Mouse (Mus musculus) limb, embryonic 11.5 days (tissue): ENCODE measurements around the gene Xirp1. TPM values are rescaled to one million over a fixed set of nuclear protein-coding genes. Genes with fewer than 3 reads are reported as not detected.

ENCODE experiments used
- ATAC-seq: fragments of 200-750 bp; cut with Nextera tagmentation; 2 replicates; pipeline ENCODE4 v1.8.0; 2017; ENCODE audit warnings: low read depth; ENCODE audit not compliant: insufficient number of reproducible peaks, low FRiP score, low TSS enrichment
- DNase-seq: peaks from one replicate; pipeline ENCODE4 v3.0.0-alpha.2; 2015; ENCODE audit warnings: low spot score
- H3K27ac ChIP-seq: fragments of 300-500 bp; sonication (generic); replicated peaks from 2 replicates; pipeline ENCODE4 v1.5.1; 2014; ENCODE audit warnings: low read depth, mild to moderate bottlenecking, low read length
- H3K27me3 ChIP-seq: fragments of 300-500 bp; sonication (generic); 2 replicates; pipeline ENCODE4 v1.6.1; 2014; ENCODE audit warnings: mild to moderate bottlenecking, low read length, mixed read lengths; ENCODE audit not compliant: control insufficient read depth, insufficient read depth
- H3K36me3 ChIP-seq: fragments of 300-500 bp; sonication (generic); 2 replicates; pipeline ENCODE4 v1.6.1; 2014; ENCODE audit warnings: mild to moderate bottlenecking, low read length, moderate library complexity, mixed read lengths; ENCODE audit not compliant: control insufficient read depth, insufficient read depth
- H3K4me1 ChIP-seq: fragments of 300-500 bp; sonication (generic); 2 replicates; pipeline ENCODE4 v1.6.1; 2014; ENCODE audit warnings: low read length, mixed read lengths; ENCODE audit not compliant: control insufficient read depth, insufficient read depth
- H3K4me2 ChIP-seq: fragments of 300-500 bp; sonication (generic); 2 replicates; pipeline ENCODE4 v1.6.1; 2014; ENCODE audit warnings: low read depth, mild to moderate bottlenecking, moderate library complexity; ENCODE audit not compliant: severe bottlenecking
- H3K4me3 ChIP-seq: fragments of 300-500 bp; sonication (generic); 2 replicates; pipeline ENCODE4 v1.5.1; 2014; ENCODE audit warnings: low read depth, low read length
- H3K9ac ChIP-seq: fragments of 300-500 bp; sonication (generic); 2 replicates; pipeline ENCODE4 v1.6.1; 2014; ENCODE audit warnings: mild to moderate bottlenecking, low read length
- H3K9me3 ChIP-seq: fragments of 300-500 bp; sonication (generic); 2 replicates; pipeline ENCODE4 v1.6.1; 2016; ENCODE audit warnings: low read length; ENCODE audit not compliant: control insufficient read depth
- WGBS: fragments of 180-500 bp; shearing (Covaris S2); extraction: QIAGEN DNeasy Blood & Tissue Kit; methylation state at CpG from one replicate; pipeline ENCODE4 v1.1.7; 2014; 5-methylcytosine and 5-hydroxymethylcytosine counted together
- polyA plus RNA-seq: library from polyadenylated mRNA; unstranded; fragments of >200 nt; fragmentation: Nextera tagmentation; extraction: Ambion mirVana; gene quantifications from 2 replicates; pipeline ENCODE4 v1.2.1, GENCODE M21; 2014

The Xirp1 gene
- polyA plus RNA-seq, 1 experiment from 2014 or later = not detected

DNA sequence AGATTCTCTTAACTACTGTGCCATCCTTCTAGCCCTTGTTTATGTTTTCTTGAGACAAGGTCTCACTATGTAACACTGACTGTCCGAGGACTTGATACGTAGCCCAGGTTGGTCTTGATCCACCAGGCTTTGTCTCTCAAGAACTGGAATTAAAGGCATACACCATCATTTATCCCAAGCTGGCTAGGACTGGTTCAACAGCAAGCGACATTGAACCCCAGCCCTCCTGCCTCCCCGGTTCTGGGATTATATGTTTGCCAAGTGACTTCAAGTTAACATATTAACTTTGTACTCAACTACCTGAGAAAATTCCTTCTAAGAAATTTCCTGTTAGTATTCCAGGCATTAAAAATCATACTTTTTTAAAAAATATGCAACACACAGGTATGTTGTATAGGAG is 48.1 kb downstream of the Xirp1 start:
- no peaks in the 10 kb centered on the region for H3K9me3 ChIP-seq
- no peak for DNase-seq
- no peaks in the 10 kb centered on the region for H3K27me3 ChIP-seq
- no peak overlapping the region for H3K9ac ChIP-seq
- no peak overlapping the region for H3K4me3 ChIP-seq
- no peak overlapping the region for H3K27ac ChIP-seq
- no peak overlapping the region for H3K4me2 ChIP-seq
- peaks cover 27% of the 10 kb centered on the region for H3K4me1 ChIP-seq
- WGBS = 98% methylated on average over 4 of the region's 4 CpGs
- no peak for ATAC-seq
- H3K36me3 ChIP-seq = peaks cover 14% of the 10 kb centered on the region

- no peaks in the 10 kb centered on the region for H3K27me3 ChIP-seq
- H3K4me1 ChIP-seq = peaks cover 23% of the 10 kb centered on the region
- no peak overlapping the region for H3K9ac ChIP-seq
- ATAC-seq (no peak), DNase-seq (no peak)
- H3K36me3 ChIP-seq = peaks cover 14% of the 10 kb centered on the region
- no peaks in the 10 kb centered on the region for H3K9me3 ChIP-seq
- no peak overlapping the region for H3K4me3 ChIP-seq
- H3K4me2 ChIP-seq = no peak overlapping the region
- no peak overlapping the region for H3K27ac ChIP-seq
- 87% methylated on average over 5 of the region's 5 CpGs for WGBS
These were observed 48.8 kb downstream of the Xirp1 start for GRCm38 (mm10) chr9:119974609-119975008.

DNA sequence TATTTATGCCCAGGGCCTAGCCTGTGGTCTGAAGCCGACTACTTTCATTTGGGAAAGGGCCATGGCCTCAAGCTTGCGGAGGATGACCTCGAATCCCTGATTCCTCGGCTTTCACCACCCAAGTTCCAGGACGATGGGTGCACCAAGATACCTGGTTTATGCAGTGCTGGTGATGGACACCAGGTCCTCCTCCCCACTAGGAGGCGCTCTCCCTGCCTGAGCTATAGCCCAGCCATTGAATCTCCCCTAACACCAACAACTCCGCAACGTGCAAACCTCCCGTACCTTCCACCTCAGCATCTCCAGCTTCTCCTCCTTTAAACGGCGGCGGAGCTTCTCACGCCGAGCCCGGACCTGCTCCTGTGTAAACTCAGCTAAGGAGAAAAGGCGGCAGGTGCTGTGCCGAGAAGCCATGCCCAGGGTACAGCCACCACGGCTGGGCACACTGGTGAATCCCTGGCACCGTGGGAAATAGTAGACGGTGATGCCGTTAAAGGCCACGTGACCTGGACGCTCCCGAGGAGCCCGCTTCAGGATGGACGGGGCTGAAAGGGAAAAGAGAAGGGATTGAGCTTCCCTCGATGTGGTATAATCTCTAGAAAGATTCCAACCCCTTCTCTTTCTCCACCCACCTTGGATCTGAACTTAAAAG is 49.4 kb downstream of the Xirp1 start:
- Histone ChIP-seq H3K36me3 (peaks cover 14% of the 10 kb centered on the region), H3K27me3 (no peaks in the 10 kb centered on the region), H3K27ac (no peak overlapping the region), H3K9me3 (no peaks in the 10 kb centered on the region), H3K9ac (no peak overlapping the region), H3K4me2 (no peak overlapping the region), H3K4me3 (no peak overlapping the region), H3K4me1 (peaks cover 21% of the 10 kb centered on the region)
- ATAC-seq (no peak), DNase-seq (no peak)
- WGBS = 92% methylated on average over 27 of the region's 27 CpGs

DNA sequence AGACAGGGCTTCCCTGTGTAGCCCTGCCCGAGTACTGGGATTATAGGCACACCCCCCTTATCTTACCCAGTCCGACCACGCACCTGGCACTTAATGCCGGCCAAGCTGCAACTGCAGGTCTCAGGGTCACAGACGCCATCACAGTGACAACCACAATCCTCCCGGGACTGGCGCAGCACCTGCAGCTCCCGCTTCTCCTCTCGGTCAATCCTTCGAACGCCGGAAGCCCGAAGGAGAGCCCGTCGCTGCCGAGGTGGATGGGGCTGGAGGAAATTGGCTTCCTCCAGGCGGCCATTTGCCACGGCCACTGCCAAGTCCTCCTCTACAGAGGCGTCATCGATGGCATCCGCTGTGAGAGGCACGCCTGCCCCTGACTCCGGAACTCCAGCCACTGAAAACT is 50.1 kb downstream of the Xirp1 start:
- Histone ChIP-seq H3K9ac (no peak overlapping the region), H3K4me2 (no peak overlapping the region), H3K27ac (no peak overlapping the region), H3K9me3 (no peaks in the 10 kb centered on the region), H3K36me3 (peaks cover 14% of the 10 kb centered on the region), H3K4me3 (no peak overlapping the region), H3K27me3 (no peaks in the 10 kb centered on the region), H3K4me1 (peaks cover 15% of the 10 kb centered on the region)
- WGBS = 94% methylated on average over 23 of the region's 23 CpGs
- DNase-seq = no peak
- ATAC-seq = no peak

DNA sequence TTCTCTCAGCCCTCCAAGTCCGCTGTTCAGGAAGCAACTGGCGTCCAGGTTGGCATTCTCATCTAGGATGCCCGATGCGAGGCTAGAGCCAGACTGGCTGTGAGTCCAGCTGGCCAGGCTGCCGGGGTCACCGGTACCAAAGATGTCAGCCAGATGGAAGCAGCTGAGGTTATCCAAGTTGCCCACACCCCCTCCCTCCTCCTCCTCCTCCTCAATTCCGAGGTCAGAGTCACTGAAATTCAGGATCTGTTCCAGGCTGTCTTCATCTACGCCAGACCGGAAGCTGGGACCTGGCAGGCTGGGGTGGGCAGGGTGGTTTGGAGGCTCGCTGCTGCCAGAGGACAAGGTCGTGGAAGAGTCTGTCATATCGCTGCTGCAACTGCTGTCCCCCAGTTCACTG is 50.8 kb downstream of the Xirp1 start:
- H3K36me3 ChIP-seq = peaks cover 14% of the 10 kb centered on the region
- H3K9me3 ChIP-seq = no peaks in the 10 kb centered on the region
- peaks cover 11% of the 10 kb centered on the region for H3K4me1 ChIP-seq
- H3K9ac ChIP-seq = no peak overlapping the region
- no peak for DNase-seq
- H3K4me2 ChIP-seq = no peak overlapping the region
- no peak for ATAC-seq
- H3K4me3 ChIP-seq = no peak overlapping the region
- no peak overlapping the region for H3K27ac ChIP-seq
- 89% methylated on average over 12 of the region's 12 CpGs for WGBS
- H3K27me3 ChIP-seq = no peaks in the 10 kb centered on the region

DNA sequence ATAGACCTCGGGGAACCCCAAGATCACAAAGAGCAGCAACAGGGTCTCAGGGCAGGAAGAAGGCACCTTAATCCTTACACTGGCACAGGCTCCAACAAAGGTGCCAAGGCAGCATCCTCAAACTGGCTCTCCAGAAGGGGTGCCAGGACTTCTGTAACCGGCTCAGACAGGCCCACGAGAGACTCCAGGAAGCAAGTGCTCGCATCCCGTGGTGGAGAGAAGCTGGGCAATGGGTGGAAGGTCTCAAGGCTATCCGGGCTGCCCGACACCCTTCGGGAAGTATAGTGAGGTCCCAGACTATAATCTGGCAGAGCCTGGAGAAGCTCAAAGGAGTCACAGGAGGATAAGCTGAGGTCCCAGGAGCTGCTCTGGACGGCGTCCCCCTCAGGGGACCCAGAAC is 51.2 kb downstream of the Xirp1 start:
- H3K36me3 ChIP-seq = peaks cover 14% of the 10 kb centered on the region
- peaks cover 7% of the 10 kb centered on the region for H3K4me1 ChIP-seq
- ATAC-seq (no peak), DNase-seq (no peak)
- H3K27me3 ChIP-seq = no peaks in the 10 kb centered on the region
- H3K4me3 ChIP-seq = no peak overlapping the region
- H3K9me3 ChIP-seq = no peaks in the 10 kb centered on the region
- 97% methylated on average over 10 of the region's 10 CpGs for WGBS
- no peak overlapping the region for H3K9ac ChIP-seq
- H3K27ac ChIP-seq = no peak overlapping the region
- H3K4me2 ChIP-seq = no peak overlapping the region

DNA sequence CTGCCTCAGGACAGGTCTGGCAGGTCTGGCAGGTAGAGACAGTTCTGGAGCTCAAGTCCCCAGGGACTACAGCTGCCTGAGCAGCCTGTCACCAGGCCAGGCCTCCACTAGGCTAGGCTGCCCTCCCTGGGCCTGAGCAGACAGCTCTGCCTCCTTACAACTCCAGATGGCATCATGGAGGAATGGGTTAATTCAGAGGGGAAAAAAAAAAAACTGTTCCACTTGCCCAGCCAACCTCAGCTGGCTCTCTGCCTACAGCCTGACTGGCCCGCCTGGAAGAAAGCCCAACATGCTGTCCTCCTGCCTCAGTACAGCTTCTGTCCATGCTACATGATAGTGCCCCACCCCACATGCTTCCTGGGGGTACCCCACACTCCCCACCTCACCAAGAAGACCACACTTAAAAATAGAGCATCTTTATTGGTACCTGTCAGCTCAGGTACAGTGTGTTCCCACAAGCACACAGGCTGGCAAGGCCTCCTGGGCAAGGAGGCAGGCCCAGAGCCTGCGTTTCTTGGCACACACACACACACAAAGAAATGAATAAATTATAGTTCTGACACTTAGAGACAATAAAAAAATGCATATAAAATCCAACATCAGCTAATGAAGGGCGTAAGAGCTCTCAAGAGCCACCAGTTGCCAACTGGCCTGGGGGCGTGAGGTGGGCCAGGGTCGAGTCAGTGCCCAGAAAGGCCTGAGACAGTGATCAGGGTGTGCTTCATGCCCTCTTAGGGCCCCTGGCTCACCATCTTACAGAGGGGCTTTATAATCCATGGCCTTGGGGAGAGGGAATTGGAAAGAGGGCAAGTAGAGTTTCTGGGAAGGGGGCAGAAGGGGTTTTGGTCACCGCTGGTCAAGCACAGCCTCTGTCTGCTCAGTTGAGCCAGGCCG is 52.4 kb downstream of the Xirp1 start:
- no peak overlapping the region for H3K27ac ChIP-seq
- no peak overlapping the region for H3K4me2 ChIP-seq
- no peaks in the 10 kb centered on the region for H3K27me3 ChIP-seq
- DNase-seq (no peak), ATAC-seq (no peak)
- H3K4me3 ChIP-seq = no peak overlapping the region
- no peak overlapping the region; the same call in 1 of the 2 replicates for H3K9ac ChIP-seq
- H3K36me3 ChIP-seq = peaks cover 14% of the 10 kb centered on the region
- 88% methylated on average over 7 of the region's 7 CpGs for WGBS
- H3K4me1 ChIP-seq = no peaks in the 10 kb centered on the region
- H3K9me3 ChIP-seq = no peaks in the 10 kb centered on the region

DNA sequence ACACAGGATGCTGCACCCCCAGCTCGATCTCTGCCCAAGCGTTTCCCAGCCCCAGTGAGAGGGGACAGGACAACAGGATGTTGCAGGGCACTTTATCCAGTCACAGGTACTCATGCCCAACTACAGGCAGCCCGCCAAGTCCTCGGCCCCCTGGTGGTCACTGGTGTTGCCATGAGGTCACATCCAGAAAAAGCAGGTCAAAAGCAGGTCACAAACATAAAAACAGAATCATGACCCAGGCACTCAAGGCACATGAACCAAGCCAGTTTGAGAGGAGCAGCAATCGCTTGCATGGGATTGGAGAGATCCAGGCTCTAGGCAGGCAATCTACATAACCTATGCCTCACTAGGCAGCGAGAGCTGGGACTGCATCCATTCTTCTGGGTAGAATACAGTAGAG is 53.2 kb downstream of the Xirp1 start:
- DNase-seq = peak; percentile 65
- Histone ChIP-seq H3K9ac (no peak overlapping the region; the same call in 1 of the 2 replicates), H3K4me1 (no peaks in the 10 kb centered on the region)

More for the DNA sequence above, 53.2 kb downstream of the Xirp1 start:
- H3K9me3 ChIP-seq = no peaks in the 10 kb centered on the region
- 34% methylated on average over 6 of the region's 6 CpGs for WGBS
- H3K36me3 ChIP-seq = peaks cover 14% of the 10 kb centered on the region
- no peak overlapping the region for H3K4me3 ChIP-seq
- H3K27me3 ChIP-seq = no peaks in the 10 kb centered on the region
- no peak for ATAC-seq
- H3K4me2 ChIP-seq = no peak overlapping the region
- no peak overlapping the region for H3K27ac ChIP-seq
